Mouse (Mus musculus) inflammation-experienced regulatory T-cells, adult 6 months (primary cell): ENCODE data around the gene Ankub1. TPM values are rescaled to one million over a fixed set of nuclear protein-coding genes. Genes with fewer than 3 reads are reported as not detected.

Source experiments
- ATAC-seq: one replicate; pipeline ENCODE4 v1.8.0; 2017
- polyA plus RNA-seq, 3 experiments: library from polyadenylated mRNA; unstranded; fragments of 100-300 nt; shearing (Covaris generic); gene quantifications; one replicate each; pipeline ENCODE4 v1.2.1; 2017

Gene Ankub1
- polyA plus RNA-seq: under 1 TPM in 1 of 3 experiments, not detected in 2; 0.35 TPM

- no peak for ATAC-seq
Measured at GRCm38 (mm10) chr3:57692719-57693118, at the start of gene Ankub1. Ankub1 (minus strand) TSS chr3:57692799.

DNA sequence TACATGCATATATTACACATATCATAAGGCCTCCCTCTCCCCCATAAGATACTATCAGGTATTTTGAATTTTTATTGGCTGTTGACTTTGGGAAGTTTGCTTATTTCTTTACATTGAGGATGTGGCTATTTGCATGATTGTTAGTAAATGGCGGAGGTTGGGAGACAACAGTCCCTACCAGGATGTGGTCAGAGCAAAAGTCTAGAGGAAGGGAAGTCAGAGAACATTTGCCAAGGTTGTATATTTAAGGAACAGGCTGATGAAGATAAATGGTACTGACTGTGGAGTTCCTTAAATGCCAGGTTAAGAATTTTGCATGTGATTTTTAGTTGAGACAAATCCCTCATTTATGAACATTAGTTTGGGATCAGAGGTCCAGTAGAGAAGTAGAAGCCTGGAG lies 47.2 kb upstream of the Ankub1 start:
- no peak for ATAC-seq

DNA sequence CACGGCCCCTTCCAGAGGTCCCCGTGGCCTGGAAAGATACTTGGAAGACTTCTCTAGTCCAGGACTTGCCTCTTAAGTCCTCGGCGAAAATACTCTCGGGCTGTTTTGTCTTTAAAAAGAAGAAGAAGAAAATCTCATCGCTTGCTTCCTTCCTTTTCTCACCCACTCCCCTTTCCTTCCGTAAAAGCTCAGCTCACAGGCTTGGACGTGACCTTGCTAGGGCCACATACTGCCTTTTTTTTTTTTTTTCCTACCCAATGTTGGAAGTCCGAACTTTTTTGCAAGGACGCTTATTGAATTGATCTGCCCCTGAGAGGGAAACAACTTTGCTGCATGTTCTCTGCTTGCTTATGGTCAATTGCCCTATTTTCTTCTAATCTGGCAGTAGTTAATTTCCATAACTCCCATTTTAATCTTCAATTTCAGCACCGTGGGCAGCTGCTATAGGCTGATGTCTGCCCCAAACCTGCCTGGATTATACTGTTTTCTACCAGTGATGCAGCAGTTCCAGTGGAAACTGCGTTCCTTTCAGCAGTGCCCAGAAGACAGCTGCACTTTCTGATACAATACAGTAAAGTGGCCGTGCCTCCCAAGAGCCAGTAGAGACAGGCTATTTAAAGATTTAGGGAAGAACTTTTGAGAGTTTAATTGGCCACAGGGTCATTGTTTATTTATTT lies 44.0 kb upstream of the Ankub1 start:
- no peak for ATAC-seq

DNA sequence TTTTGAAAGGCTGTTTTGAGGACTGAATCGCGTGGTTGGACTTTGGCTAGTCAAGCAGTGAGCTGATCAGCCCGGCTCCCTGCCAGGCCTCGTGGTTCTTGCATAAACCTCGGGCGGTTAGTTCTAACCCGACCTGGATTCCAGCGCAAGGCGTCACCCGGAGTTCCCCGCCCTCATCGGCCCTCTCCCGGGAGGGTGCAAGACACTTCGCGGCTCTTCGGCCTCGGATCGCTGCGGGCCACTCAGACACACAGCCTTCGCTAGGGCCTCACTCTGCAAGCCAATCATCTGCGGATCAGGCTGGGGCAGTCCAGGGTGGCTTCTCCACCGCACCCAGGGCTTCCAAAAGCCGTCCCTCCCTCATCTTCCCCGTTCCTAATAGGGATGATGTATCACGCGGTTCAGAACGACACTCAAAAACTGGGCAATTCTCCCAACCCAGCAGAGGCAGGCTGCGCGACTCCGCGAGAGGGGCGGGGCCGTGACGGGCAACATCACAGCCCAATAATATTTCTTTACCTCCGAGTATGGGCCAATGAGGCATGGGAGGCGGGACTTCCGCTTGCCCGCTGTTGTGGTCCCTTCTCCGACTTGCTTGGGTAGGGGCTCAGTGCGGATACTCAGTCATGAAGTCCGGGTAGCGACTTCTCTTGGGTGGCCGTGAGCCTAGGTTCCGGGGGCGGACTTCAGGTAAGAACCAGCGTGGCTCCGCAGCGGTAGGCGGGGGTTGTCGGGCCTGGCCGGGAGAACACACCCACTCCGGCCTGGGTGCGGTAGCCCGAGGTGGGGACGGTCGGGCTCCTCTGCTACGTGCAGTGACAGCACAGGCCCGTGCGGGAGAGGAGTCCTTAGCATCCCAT lies 43.1 kb upstream of the Ankub1 start, which contains the start of gene Rnf13:
Rnf13 (plus strand) TSS at position 552 of the 860 bp plus-strand sequence.
- peak; percentile 98 for ATAC-seq

DNA sequence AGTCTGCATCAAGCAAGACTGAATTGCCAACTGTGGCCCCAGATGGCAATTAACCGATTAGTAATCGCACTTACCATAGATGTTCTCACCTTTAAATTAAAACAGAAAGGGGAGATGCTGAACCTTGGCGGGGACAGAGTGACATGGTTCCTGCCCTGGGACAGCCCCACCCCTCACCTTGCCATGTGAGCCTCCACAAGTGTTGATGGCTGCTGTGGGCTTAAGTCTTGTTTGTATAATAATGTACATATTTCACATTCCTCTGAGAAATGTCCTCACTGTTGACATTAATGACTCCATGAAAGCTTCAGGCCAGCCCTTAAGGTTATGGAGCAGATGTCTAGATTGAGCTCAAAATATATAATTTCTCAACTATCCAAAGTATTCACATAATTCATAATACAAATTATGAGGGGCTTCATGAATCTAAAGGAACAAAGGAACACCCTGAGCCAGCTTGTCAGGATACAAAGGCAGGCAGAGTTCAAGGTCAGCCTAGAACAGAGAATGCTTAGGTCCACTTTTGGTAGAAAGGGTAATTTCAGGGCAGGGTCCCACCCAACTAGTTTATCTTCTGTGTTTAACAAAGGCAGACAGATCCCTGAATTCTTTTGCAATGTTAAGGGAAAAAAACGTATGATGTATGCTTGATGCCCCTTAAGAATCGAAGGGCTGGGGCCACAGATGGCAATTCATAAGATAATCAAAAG lies 39.8 kb upstream of the Ankub1 start:
- no peak for ATAC-seq

- ATAC-seq: no peak
Measured at GRCm38 (mm10) chr3:57714151-57714550, 21.6 kb upstream of the Ankub1 start.

- ATAC-seq: no peak
Measured at GRCm38 (mm10) chr3:57696779-57697178, 4.2 kb upstream of the Ankub1 start.

GRCm38 (mm10) chr3:57696249-57696648 lies 3.6 kb upstream of the Ankub1 start:
- no peak for ATAC-seq

DNA sequence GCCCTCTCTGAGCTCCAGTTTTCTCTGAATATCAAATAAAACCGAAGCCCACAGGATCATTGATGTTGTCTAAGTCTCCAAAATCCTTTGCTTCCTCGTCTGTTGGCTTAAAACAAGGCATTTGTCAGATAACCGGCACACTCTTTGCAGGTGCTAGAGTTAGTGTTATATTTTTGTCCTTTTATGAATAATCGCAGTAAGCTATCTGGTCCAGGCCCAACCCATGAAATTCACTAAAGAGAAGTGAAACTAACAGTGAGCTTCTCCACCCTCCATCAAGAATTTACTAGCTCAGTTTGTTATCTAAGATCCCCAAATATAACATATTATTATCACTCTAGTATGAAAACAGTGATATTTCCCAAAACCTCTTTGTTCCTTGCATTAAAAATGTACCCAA lies 827 bp downstream of the Ankub1 start:
- no peak for ATAC-seq

DNA sequence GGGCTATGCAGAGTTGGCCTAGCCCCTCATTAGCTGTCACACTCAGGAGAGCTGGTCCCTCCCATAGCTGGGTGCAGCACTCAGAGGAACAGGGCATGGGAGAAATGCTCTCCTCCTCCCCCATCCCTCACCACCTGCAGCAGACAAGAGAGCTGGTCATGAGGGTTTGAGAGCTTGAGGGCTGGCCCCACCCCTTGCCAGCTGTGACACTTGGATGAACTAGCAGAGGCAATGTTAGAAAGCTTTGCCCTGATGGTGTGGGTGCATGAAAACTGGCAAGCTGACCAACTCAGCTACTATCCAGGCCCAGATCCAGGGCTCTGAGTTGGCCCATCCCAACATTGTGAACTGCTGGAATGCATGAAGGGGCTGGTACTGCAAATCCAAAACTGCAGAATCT lies 14.8 kb downstream of the Ankub1 start:
- no peak for ATAC-seq

- ATAC-seq: no peak
Measured at GRCm38 (mm10) chr3:57674075-57674474, 18.5 kb downstream of the Ankub1 start.

GRCm38 (mm10) chr3:57673586-57673985 lies 19.0 kb downstream of the Ankub1 start:
- ATAC-seq: no peak

- peak; percentile 69 for ATAC-seq
Measured at GRCm38 (mm10) chr3:57667054-57667723, 25.4 kb downstream of the Ankub1 start.

GRCm38 (mm10) chr3:57665880-57666279 lies 26.7 kb downstream of the Ankub1 start:
- no peak for ATAC-seq

GRCm38 (mm10) chr3:57664682-57665081 lies 27.9 kb downstream of the Ankub1 start:
- no peak for ATAC-seq

DNA sequence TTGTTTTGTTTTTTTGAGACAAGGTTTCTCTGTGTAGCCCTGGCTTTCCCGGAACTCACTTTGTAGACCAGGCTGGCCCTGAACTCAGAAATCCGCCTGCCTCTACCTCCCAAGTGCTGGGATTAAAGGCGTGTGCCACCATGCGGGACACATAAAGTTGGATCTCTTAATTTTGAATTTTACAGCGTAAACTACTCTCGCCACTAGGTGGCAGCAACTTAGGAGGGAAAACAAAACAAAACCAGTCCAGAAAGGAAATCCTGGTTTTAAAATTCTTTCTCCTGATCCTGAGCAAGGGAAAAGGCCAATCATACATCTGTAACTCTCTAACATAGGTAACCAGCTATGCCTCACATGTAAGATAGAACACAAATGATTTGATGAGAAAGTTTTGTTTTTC lies 28.9 kb downstream of the Ankub1 start:
- peak; percentile 72 for ATAC-seq

GRCm38 (mm10) chr3:57658608-57659007 lies 34.0 kb downstream of the Ankub1 start:
- no peak for ATAC-seq

DNA sequence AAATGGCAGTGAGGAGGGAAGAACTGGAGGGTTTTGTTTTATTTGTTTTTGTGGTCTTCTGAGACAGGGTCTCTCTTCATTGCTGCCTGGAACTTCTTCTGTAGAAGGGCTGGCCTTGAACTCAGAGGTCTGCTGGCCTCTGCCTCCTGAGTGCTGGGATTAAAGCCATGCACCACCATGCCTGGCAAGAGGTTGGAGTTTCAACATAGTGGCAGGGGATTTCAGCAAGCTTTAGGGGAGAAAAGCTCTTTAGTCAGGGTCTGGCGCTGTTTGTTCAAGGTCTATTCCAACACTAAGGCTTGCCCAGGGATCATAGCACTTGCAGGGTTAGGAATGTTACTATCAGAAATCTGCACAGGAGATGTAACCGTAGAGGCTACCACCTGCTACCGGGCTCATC lies 39.0 kb downstream of the Ankub1 start:
- ATAC-seq: no peak

GRCm38 (mm10) chr3:57652485-57652884 lies 40.1 kb downstream of the Ankub1 start:
- no peak for ATAC-seq

- no peak for ATAC-seq
Measured at GRCm38 (mm10) chr3:57651865-57652259, 40.7 kb downstream of the Ankub1 start.

- ATAC-seq: peak; percentile 98
Measured at GRCm38 (mm10) chr3:57651231-57651864, 41.3 kb downstream of the Ankub1 start, which contains the start of gene Commd2. Commd2 (minus strand) TSS chr3:57651715.

DNA sequence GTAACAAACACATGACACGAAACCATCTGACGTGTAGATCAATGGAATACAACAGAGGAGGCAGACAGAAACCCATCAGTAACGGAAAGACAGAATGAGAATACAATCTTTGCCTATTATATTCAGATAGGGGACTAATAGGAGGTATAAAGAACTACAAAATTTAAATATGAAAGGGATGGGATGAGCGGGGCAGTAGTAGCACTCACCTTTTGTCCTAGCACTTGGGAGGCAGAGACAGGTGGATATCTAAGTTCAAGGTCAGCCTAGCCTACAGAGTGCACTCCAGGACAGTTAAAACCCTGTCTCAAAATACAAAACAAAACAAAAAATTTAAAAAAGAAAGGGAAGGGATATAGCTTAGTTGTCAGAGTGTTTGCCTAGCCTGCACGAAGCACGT lies 49.4 kb downstream of the Ankub1 start:
- no peak for ATAC-seq
